Mouse (Mus musculus): ENCODE data around the gene Pla2g3. TPM values are rescaled to one million over a fixed set of nuclear protein-coding genes. Genes with fewer than 3 reads are reported as not detected.
A peak's percentile ranks its signal among the peaks of the same experiment; 100 is the strongest.

Gene Pla2g3
- polyA plus RNA-seq, 1 experiment from 2014 or later: 0.44 TPM

- Histone ChIP-seq H3K27ac (peak overlapping the region; percentile 94), H3K4me2 (peak overlapping the region; percentile 74), H3K27me3 (no peaks in the 10 kb centered on the region), H3K9ac (peak overlapping the region; percentile 53; the same call in 1 of the 2 replicates), H3K4me1 (peaks cover 33% of the 10 kb centered on the region), H3K9me3 (no peaks in the 10 kb centered on the region), H3K4me3 (peak overlapping the region; percentile 67), H3K36me3 (peaks cover 44% of the 10 kb centered on the region)
- 23% methylated on average over 8 of the region's 8 CpGs for WGBS
- no peak for ATAC-seq (ENCODE audit: borderline replicate concordance, extremely low read depth, low FRiP score, low TSS enrichment)
Observed at GRCm38 (mm10) chr11:3534956-3535355, 46.9 kb downstream of the Pla2g3 start.

DNA sequence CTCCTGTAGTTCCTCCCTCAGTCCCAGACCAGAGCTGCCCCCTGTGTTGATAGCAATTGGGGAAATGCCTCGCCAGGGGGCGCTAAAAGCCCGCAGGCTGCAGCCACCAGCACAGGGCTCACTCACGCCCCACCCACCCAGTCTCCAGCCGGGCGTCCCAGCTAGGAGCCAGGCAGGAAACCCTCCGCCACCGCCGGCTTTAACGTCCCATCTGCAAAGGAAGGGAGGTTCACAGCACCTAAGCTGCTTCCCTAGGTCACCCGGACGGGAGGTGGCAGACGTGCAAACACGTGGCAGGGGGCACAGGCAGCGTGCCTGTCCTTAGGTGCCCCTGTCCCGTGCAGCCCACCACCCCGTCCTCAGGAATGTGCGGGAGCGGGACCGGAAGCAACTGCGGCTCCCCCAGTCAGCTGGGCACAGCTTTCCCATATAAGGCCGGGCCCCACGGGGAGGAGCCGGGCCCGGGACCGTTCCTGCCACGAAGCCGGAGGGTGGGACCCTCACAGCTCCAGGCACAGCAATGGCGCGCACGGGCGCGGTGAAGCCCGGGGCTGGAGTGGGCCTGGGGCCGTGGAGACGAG is 47.4 kb downstream of the Pla2g3 start:
- Histone ChIP-seq H3K36me3 (peaks cover 39% of the 10 kb centered on the region), H3K4me3 (peak overlapping the region; percentile 67)

GRCm38 (mm10) chr11:3536082-3536481 is 48.0 kb downstream of the Pla2g3 start:
- 30% methylated on average over 5 of the region's 5 CpGs for WGBS
- no peaks in the 10 kb centered on the region for H3K9me3 ChIP-seq
- H3K27me3 ChIP-seq: no peaks in the 10 kb centered on the region

More for the DNA sequence above, 47.4 kb downstream of the Pla2g3 start:
- peak overlapping the region; percentile 74 for H3K4me2 ChIP-seq
- H3K9ac ChIP-seq: peak overlapping the region; percentile 53
- under 1% methylated on average over 36 of the region's 36 CpGs for WGBS
- H3K4me1 ChIP-seq: peaks cover 33% of the 10 kb centered on the region
- H3K27ac ChIP-seq: peak overlapping the region; percentile 94
- H3K27me3 ChIP-seq: no peaks in the 10 kb centered on the region
- H3K9me3 ChIP-seq: no peaks in the 10 kb centered on the region
- ATAC-seq (ENCODE audit: borderline replicate concordance, extremely low read depth, low FRiP score, low TSS enrichment): peak; percentile 86

GRCm38 (mm10) chr11:3536745-3537333 is 48.8 kb downstream of the Pla2g3 start:
- peak overlapping the region; percentile 67 for H3K4me3 ChIP-seq
- peak overlapping the region; percentile 94 for H3K27ac ChIP-seq
- no peaks in the 10 kb centered on the region for H3K9me3 ChIP-seq
- peaks cover 25% of the 10 kb centered on the region for H3K36me3 ChIP-seq
- H3K9ac ChIP-seq: peak overlapping the region; percentile 7; the same call in 1 of the 2 replicates
- H3K4me2 ChIP-seq: peak overlapping the region; percentile 74
- 89% methylated on average over 5 of the region's 5 CpGs for WGBS
- ATAC-seq (ENCODE audit: borderline replicate concordance, extremely low read depth, low FRiP score, low TSS enrichment): no peak
- H3K27me3 ChIP-seq: no peaks in the 10 kb centered on the region
- H3K4me1 ChIP-seq: peaks cover 38% of the 10 kb centered on the region

More at GRCm38 (mm10) chr11:3536082-3536481, 48.0 kb downstream of the Pla2g3 start:
- Histone ChIP-seq H3K36me3 (peaks cover 33% of the 10 kb centered on the region), H3K4me3 (peak overlapping the region; percentile 67), H3K4me1 (peaks cover 33% of the 10 kb centered on the region), H3K27ac (peak overlapping the region; percentile 94), H3K4me2 (peak overlapping the region; percentile 74), H3K9ac (peak overlapping the region; percentile 53)
- ATAC-seq (ENCODE audit: borderline replicate concordance, extremely low read depth, low FRiP score, low TSS enrichment): no peak

GRCm38 (mm10) chr11:3537711-3538110 is 49.6 kb downstream of the Pla2g3 start:
- H3K36me3 ChIP-seq: peaks cover 17% of the 10 kb centered on the region
- H3K4me1 ChIP-seq: peaks cover 42% of the 10 kb centered on the region
- peak overlapping the region; percentile 74 for H3K4me2 ChIP-seq
- H3K27ac ChIP-seq: no peak overlapping the region
- H3K9me3 ChIP-seq: no peaks in the 10 kb centered on the region
- peak overlapping the region; percentile 67 for H3K4me3 ChIP-seq
- ATAC-seq (ENCODE audit: borderline replicate concordance, extremely low read depth, low FRiP score, low TSS enrichment): no peak
- H3K9ac ChIP-seq: peak overlapping the region; percentile 75
- no peaks in the 10 kb centered on the region for H3K27me3 ChIP-seq
- WGBS: 78% methylated on average over 3 of the region's 3 CpGs

DNA sequence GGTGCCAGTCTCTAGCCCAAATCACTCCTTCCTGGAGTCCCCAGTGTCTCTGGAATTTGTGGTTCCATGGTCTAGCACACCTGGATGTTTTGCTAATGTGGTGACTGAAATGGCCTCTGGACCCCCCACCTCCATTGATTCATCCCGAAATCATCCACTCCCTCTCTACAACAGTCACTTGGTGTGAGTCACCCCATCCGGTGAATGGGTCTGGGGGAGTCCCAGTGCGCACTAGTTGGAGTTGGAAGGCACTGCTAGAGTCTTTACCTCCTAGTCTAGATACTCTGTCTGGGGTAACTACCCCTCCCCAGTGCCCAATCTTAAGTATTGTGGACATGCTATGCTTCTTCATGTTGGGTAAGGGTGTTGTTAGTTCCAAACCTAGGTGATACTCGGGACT is 50.3 kb downstream of the Pla2g3 start:
- H3K4me1 ChIP-seq: peaks cover 46% of the 10 kb centered on the region
- peaks cover 11% of the 10 kb centered on the region for H3K36me3 ChIP-seq
- H3K27me3 ChIP-seq: no peaks in the 10 kb centered on the region
- H3K4me3 ChIP-seq: peak overlapping the region; percentile 67
- H3K9me3 ChIP-seq: no peaks in the 10 kb centered on the region
- peak overlapping the region; percentile 75 for H3K9ac ChIP-seq
- no peak for ATAC-seq (ENCODE audit: borderline replicate concordance, extremely low read depth, low FRiP score, low TSS enrichment)
- peak overlapping the region; percentile 74 for H3K4me2 ChIP-seq
- WGBS: 53% methylated on average over 4 of the region's 4 CpGs
- H3K27ac ChIP-seq: peak overlapping the region; percentile 64; the same call in 1 of the 2 replicates

GRCm38 (mm10) chr11:3539111-3539825 is 51.2 kb downstream of the Pla2g3 start:
- Histone ChIP-seq H3K36me3 (peaks cover 2% of the 10 kb centered on the region; the same call in 1 of the 2 replicates), H3K27ac (peak overlapping the region; percentile 64), H3K4me3 (peak overlapping the region; percentile 67), H3K27me3 (no peaks in the 10 kb centered on the region), H3K4me1 (peaks cover 46% of the 10 kb centered on the region), H3K4me2 (peak overlapping the region; percentile 74), H3K9ac (peak overlapping the region; percentile 75), H3K9me3 (no peaks in the 10 kb centered on the region)
- ATAC-seq (ENCODE audit: borderline replicate concordance, extremely low read depth, low FRiP score, low TSS enrichment): peak; percentile 87
- 4% methylated on average over 33 of the region's 33 CpGs for WGBS

DNA sequence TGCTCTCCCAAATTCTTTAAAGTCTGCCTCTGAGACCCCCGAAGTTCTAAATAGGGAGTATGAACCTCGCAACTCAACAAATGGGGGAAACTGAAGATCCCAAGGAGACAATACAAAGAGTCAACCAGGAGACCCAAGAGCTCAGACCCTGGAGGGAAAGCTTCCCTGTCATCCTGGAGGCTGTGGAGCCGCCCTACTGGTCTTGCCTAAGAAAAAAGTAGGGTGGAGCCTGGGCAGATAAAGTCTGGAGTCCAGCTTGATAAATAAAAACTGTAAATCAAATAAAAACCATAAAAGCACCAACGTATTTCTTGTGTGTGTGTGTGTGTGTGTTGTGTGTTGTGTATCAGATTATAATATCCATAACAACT is 51.7 kb downstream of the Pla2g3 start:
- H3K4me3 ChIP-seq: peak overlapping the region; percentile 67
- H3K4me2 ChIP-seq: peak overlapping the region; percentile 74
- WGBS: 71% methylated on average over 4 of the region's 4 CpGs
- no peak overlapping the region for H3K27ac ChIP-seq
- H3K9me3 ChIP-seq: no peaks in the 10 kb centered on the region
- no peaks in the 10 kb centered on the region for H3K27me3 ChIP-seq
- H3K36me3 ChIP-seq: no peaks in the 10 kb centered on the region
- peak overlapping the region; percentile 34; the same call in 1 of the 2 replicates for H3K9ac ChIP-seq
- peaks cover 45% of the 10 kb centered on the region for H3K4me1 ChIP-seq
- ATAC-seq (ENCODE audit: borderline replicate concordance, extremely low read depth, low FRiP score, low TSS enrichment): no peak

- WGBS: 91% methylated on average over 23 of the region's 23 CpGs
- H3K9ac ChIP-seq: peak within 1 kb of the TSS; percentile 34; the same call in 1 of the 2 replicates
- H3K27ac ChIP-seq: peak within 1 kb of the TSS; percentile 54; the same call in 1 of the 2 replicates
Observed at GRCm38 (mm10) chr11:3540451-3541085, 52.5 kb downstream of the Pla2g3 start, which contains the start of gene Smtn. TSS of gene Smtn (minus strand) at chr11:3540612.

GRCm38 (mm10) chr11:3541932-3542331 is 53.8 kb downstream of the Pla2g3 start:
- 49% methylated on average over 3 of the region's 3 CpGs for WGBS
- Histone ChIP-seq H3K36me3 (no peaks in the 10 kb centered on the region), H3K4me3 (no peak overlapping the region), H3K4me2 (no peak overlapping the region), H3K27ac (no peak overlapping the region), H3K4me1 (peaks cover 47% of the 10 kb centered on the region), H3K27me3 (no peaks in the 10 kb centered on the region), H3K9me3 (no peaks in the 10 kb centered on the region), H3K9ac (no peak overlapping the region)
- no peak for ATAC-seq (ENCODE audit: borderline replicate concordance, extremely low read depth, low FRiP score, low TSS enrichment)

More at GRCm38 (mm10) chr11:3540451-3541085, 52.5 kb downstream of the Pla2g3 start, which contains the start of gene Smtn:
- Histone ChIP-seq H3K4me3 (peak within 1 kb of the TSS; percentile 67), H3K27me3 (no peaks in the 10 kb centered on the region), H3K36me3 (no peaks in the 10 kb centered on the region), H3K4me1 (peaks cover 46% of the 10 kb centered on the region), H3K4me2 (peak within 1 kb of the TSS; percentile 74), H3K9me3 (no peaks in the 10 kb centered on the region)
- ATAC-seq (ENCODE audit: borderline replicate concordance, extremely low read depth, low FRiP score, low TSS enrichment): no peak

DNA sequence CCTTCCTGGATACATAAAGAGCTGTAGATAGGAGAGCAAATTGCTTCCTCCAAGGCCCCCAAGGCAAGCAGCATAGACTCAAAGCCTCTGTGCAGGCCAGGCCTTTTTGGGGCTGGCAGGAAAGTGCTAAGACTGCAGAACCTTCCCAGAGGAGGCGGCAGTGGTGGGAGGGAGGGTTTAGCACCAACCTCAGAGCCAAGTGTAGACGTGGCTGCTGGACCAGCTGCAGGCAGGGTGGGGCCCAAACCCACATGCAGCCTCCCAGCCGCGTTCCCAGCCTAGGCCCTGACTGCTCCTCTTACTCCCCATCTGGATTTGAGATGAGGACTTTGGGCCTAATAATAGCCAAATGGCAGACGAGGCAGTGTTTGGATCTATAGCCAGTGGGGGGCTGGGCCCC is 54.9 kb downstream of the Pla2g3 start:
- no peak overlapping the region for H3K4me3 ChIP-seq
- no peaks in the 10 kb centered on the region for H3K27me3 ChIP-seq
- H3K4me1 ChIP-seq: peaks cover 37% of the 10 kb centered on the region
- no peaks in the 10 kb centered on the region for H3K36me3 ChIP-seq
- H3K27ac ChIP-seq: peak overlapping the region; percentile 1; the same call in 1 of the 2 replicates
- no peak overlapping the region for H3K4me2 ChIP-seq
- no peak for ATAC-seq (ENCODE audit: borderline replicate concordance, extremely low read depth, low FRiP score, low TSS enrichment)
- no peak overlapping the region for H3K9ac ChIP-seq
- H3K9me3 ChIP-seq: no peaks in the 10 kb centered on the region
- 42% methylated on average over 5 of the region's 5 CpGs for WGBS
